Mouse (Mus musculus) hindbrain, embryonic 12.5 days (tissue): ENCODE results near the gene Cdh26. TPM values are rescaled to one million over a fixed set of nuclear protein-coding genes. Genes with fewer than 3 reads are reported as not detected.

Experiments
- ATAC-seq: fragments of 200-750 bp; cut with Nextera tagmentation; 2 replicates; pipeline ENCODE4 v1.8.0; 2017; ENCODE audit warnings: moderate TSS enrichment; ENCODE audit not compliant: low FRiP score
- H3K27ac ChIP-seq: fragments of 300-500 bp; sonication (generic); 2 replicates; pipeline ENCODE4 v1.5.1; 2016; ENCODE audit warnings: mild to moderate bottlenecking
- H3K27me3 ChIP-seq: fragments of 300-500 bp; sonication (generic); 2 replicates; pipeline ENCODE4 v1.6.1; 2016; ENCODE audit warnings: mild to moderate bottlenecking
- H3K36me3 ChIP-seq: fragments of 300-500 bp; sonication (generic); 2 replicates; pipeline ENCODE4 v1.6.1; 2016; ENCODE audit warnings: mild to moderate bottlenecking
- H3K4me1 ChIP-seq: fragments of 300-500 bp; sonication (generic); 2 replicates; pipeline ENCODE4 v1.6.1; 2016
- H3K4me2 ChIP-seq: fragments of 300-500 bp; sonication (generic); replicated peaks from 2 replicates; pipeline ENCODE4 v1.6.1; 2016; ENCODE audit warnings: mild to moderate bottlenecking
- H3K4me3 ChIP-seq: fragments of 300-500 bp; sonication (generic); 2 replicates; pipeline ENCODE4 v1.5.1; 2016; ENCODE audit warnings: mild to moderate bottlenecking
- H3K9ac ChIP-seq: fragments of 300-500 bp; sonication (generic); 2 replicates; pipeline ENCODE4 v1.6.1; 2016; ENCODE audit warnings: mild to moderate bottlenecking, moderate library complexity
- H3K9me3 ChIP-seq: fragments of 300-500 bp; sonication (generic); replicated peaks from 2 replicates; pipeline ENCODE4 v1.6.1; 2016; ENCODE audit warnings: mild to moderate bottlenecking
- WGBS: fragments of 180-500 bp; shearing (Covaris S2); methylation state at CpG from one replicate; pipeline ENCODE4 v1.1.7; 2016; 5-methylcytosine and 5-hydroxymethylcytosine counted together
- polyA plus RNA-seq: library from polyadenylated mRNA; unstranded; fragments of >200 nt; fragmentation: Nextera tagmentation; extraction: Ambion mirVana; gene quantifications from 2 replicates; pipeline ENCODE4 v1.2.1, GENCODE M21; 2016

Gene Cdh26
- polyA plus RNA-seq, result 0.06 and 0.51 TPM in 2 replicates

DNA sequence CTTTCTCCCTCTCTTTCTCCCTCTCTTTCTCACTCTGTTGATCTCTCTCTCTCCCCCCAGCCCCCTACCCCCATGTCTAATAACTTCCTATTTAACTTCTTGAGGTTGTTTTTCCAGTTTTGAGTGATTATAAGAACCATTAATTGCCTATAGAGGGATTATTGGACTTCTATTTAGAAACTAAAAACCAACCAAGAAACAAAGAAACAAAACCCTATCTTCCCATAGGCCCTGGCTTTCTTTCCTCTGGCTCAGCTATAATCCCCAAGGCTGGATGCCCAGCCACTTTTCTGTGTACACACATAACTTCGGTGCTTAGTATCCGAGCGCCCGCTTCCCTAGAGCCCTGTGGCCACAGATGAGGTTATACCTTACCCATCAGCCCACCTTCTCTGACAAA, at the start of gene Cdh26:
Gene Cdh26 (plus strand): TSS at position 301 of the 400 bp plus-strand sequence.
- H3K4me1 ChIP-seq, result 0 out of 2 replicates have a peak, but pooled peaks cover 2% of the 10 kb centered on the region

DNA sequence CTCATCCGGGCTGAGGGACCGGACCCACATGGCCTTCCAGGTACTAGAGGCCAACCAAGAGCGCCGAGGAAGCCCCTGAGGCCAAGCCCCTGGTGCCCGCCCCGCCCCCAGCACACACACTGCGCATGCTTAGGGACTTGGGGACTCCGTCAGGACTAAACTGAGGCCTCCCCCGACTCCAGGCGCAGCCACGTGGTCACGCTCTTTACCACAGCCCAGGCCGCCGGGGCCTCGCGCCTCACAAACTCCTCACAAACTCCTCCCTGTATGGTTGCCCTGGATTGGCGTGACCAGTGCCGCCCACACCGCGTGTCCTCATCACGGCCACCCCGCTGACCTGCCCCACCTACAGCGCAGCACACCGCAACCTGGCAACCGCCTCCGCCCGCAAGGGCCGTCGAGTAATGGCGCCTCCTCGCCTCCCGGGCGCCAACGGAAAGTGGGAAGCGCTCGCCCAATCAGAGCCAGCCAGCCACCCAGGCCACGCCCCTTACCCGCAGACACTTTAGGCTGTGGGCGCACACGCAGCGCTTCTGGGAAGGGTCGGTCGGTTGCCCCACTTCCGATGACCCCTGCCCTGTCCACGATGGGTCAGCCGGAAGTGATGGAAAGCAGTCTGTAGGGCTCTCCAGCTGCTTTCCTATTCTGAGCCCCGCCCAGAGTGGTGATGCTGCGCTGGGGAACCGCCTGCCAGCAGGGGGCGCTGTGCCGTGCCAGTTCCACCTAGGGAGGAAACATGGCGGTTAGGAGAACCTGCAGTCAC, 23.1 kb upstream of the Cdh26 start, which contains the start of gene Sycp2:
Gene Sycp2 (minus strand): TSS at position 633 of the 763 bp plus-strand sequence.
- H3K9me3 ChIP-seq, result 0 out of 2 replicates have a peak, but pooled peaks cover 7% of the 10 kb centered on the region
- no peak within 1 kb of the TSS for H3K4me2 ChIP-seq
- H3K27me3 ChIP-seq, result peaks cover 7% of the 10 kb centered on the region; the same call in 1 of the 2 replicates
- no peaks in the 10 kb centered on the region for H3K4me1 ChIP-seq
- 83% methylated on average over 52 of the region's 52 CpGs for WGBS
- H3K27ac ChIP-seq, result no peak within 1 kb of the TSS
- no peak within 1 kb of the TSS for H3K9ac ChIP-seq
- peak; percentile 54 for ATAC-seq
- H3K4me3 ChIP-seq, result no peak within 1 kb of the TSS
- no peaks in the 10 kb centered on the region for H3K36me3 ChIP-seq

More for the DNA sequence above, at the start of gene Cdh26:
- H3K4me3 ChIP-seq, result no peak within 1 kb of the TSS
- H3K27ac ChIP-seq, result no peak within 1 kb of the TSS
- no peak within 1 kb of the TSS for H3K9ac ChIP-seq
- WGBS, result 96% methylated on average over 4 of the region's 4 CpGs
- no peaks in the 10 kb centered on the region for H3K9me3 ChIP-seq
- no peak within 1 kb of the TSS for H3K4me2 ChIP-seq
- no peak for ATAC-seq
- H3K36me3 ChIP-seq, result no peaks in the 10 kb centered on the region
- H3K27me3 ChIP-seq, result no peaks in the 10 kb centered on the region

DNA sequence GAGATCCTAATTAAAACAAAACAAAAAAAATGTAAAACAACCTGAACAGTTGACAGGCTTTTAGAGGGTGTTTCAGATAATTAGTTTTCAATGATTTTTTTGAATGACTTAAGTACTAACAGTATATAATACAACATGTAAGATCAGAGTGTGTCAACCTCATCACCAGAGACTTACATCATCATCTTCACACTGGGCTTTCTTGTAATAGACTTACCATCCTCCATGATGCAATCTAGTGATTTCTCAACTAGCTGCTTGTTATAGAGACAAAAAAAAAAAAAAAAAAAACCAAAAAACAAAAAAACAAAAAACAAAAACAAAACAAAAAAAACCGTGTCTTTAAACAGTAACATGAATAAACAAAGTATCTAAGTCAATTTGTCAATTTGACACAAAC, 21.3 kb upstream of the Cdh26 start:
- peaks cover 18% of the 10 kb centered on the region for H3K27me3 ChIP-seq
- peaks cover 10% of the 10 kb centered on the region for H3K4me1 ChIP-seq
- no peaks in the 10 kb centered on the region for H3K36me3 ChIP-seq
- H3K4me2 ChIP-seq, result no peak overlapping the region
- H3K9me3 ChIP-seq, result 0 out of 2 replicates have a peak, but pooled peaks cover 7% of the 10 kb centered on the region
- H3K4me3 ChIP-seq, result no peak overlapping the region
- no peak overlapping the region for H3K9ac ChIP-seq
- WGBS, result 59% methylated on average over 1 of the region's 1 CpGs
- H3K27ac ChIP-seq, result no peak overlapping the region
- no peak for ATAC-seq

DNA sequence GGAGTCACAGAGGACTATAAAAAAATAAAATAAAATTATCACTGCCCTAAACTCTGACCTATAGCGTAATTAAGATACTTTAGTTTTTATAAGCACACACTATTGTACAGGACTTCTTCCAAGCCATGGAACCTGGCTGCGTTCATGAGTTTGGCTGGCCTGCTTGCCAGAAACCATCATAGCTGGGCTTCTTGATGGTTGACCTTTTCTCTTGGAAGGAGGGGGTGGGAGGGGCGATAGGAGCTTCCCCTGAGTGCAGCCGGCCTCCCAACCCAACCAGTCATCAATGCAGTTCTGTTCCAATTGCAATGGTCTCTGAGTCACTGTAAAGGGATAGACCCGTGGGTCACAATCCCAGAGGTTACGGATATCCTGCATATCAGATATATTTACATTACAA, 20.0 kb upstream of the Cdh26 start:
- Histone ChIP-seq H3K4me1 (peaks cover 18% of the 10 kb centered on the region), H3K27me3 (peaks cover 21% of the 10 kb centered on the region), H3K27ac (no peak overlapping the region), H3K9me3 (0 out of 2 replicates have a peak, but pooled peaks cover 7% of the 10 kb centered on the region), H3K36me3 (no peaks in the 10 kb centered on the region), H3K4me2 (no peak overlapping the region), H3K9ac (no peak overlapping the region), H3K4me3 (no peak overlapping the region)
- ATAC-seq, result no peak
- WGBS, result 87% methylated on average over 6 of the region's 6 CpGs

DNA sequence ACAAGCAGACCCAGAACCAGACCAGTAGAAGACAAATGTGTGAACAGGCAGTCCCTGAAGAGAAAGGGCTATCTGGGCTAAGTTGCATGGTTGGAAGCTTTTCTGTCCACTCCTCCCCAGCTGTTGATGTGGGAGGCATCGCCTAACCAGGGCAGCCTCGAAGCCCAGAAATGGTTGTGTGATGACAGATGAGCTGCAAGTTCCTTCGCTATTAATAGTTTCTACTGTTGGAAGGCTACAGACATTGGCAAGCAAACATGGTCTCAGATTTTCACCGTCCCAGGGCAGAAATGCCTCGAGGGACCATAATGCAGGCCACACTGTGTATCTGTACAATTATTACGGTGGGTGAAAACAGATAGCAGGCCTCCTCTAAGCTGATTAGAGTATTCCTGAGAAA, 17.7 kb upstream of the Cdh26 start:
- Histone ChIP-seq H3K27ac (no peak overlapping the region), H3K9ac (no peak overlapping the region), H3K27me3 (peaks cover 21% of the 10 kb centered on the region), H3K9me3 (0 out of 2 replicates have a peak, but pooled peaks cover under 1% of the 10 kb centered on the region), H3K36me3 (no peaks in the 10 kb centered on the region), H3K4me3 (no peak overlapping the region), H3K4me2 (no peak overlapping the region), H3K4me1 (peaks cover 26% of the 10 kb centered on the region)
- no peak for ATAC-seq
- 55% methylated on average over 6 of the region's 6 CpGs for WGBS

DNA sequence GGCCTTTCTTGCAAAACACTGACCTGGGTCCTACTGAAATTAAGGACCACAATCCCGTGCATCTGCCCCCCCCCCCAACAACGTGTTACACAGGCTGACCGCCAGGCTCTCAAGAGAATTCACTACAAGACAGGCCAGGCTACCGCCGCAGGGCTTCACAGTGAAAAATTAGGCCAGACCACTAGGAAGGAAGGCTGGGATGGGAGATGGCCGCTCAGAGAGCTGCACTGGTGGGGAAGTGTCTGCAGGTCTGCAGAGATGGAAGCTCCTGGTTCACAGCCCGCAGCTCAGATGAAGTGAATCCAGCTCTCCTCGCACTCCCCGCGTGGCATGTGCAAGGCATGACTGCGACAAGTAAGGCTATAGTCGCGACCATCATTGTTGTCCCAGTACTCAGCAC, 17.2 kb upstream of the Cdh26 start:
- H3K36me3 ChIP-seq, result no peaks in the 10 kb centered on the region
- no peak overlapping the region for H3K27ac ChIP-seq
- WGBS, result 57% methylated on average over 13 of the region's 13 CpGs
- H3K9me3 ChIP-seq, result no peaks in the 10 kb centered on the region
- H3K4me3 ChIP-seq, result peak overlapping the region; percentile 72; the same call in 1 of the 2 replicates
- H3K4me2 ChIP-seq, result peak overlapping the region; percentile 98
- no peak; the same call in 1 of the 2 replicates for ATAC-seq
- H3K9ac ChIP-seq, result no peak overlapping the region
- H3K27me3 ChIP-seq, result peaks cover 21% of the 10 kb centered on the region
- H3K4me1 ChIP-seq, result peaks cover 26% of the 10 kb centered on the region

DNA sequence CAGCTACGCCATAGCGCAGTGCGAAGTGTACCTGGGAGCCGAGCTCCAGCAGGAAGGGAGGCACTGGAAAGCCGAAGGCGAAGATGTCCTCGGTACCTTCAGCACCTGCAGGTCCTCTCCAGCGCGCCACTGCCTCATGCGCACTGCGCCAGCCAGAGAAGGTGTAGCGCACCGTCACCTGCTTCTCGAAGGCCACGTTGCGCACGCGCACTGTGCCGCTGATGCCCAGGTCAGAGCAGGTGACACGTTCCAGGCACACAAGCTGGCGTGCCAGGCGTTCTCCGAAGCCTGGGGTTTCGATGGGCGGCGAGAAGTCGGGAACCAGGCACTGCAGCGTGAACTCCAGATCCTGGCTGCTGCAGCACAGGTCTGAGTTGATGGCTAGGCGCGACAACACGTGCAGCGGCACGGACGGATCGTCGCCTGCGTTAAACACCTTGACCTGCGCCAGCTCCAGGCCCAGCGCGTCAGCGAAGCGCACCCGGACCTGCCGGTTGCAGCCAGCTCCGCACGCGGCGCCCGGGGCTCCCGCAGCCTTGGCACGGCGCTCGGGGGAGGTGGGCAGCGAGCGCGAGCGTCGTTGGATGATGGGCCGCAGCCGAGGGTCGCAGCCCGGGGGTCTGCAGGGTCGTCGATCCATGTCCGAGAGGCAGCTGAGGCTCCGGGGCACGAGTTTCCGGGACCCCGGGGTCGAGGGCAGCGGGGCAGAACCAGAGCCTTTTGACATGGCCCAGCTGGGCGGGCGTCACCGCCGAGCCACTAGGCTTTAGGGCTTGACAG, 16.7 kb upstream of the Cdh26 start:
- Histone ChIP-seq H3K9ac (peak overlapping the region; percentile 74), H3K36me3 (no peaks in the 10 kb centered on the region), H3K27me3 (peaks cover 21% of the 10 kb centered on the region), H3K27ac (peak overlapping the region; percentile 84; the same call in 1 of the 2 replicates), H3K9me3 (no peaks in the 10 kb centered on the region), H3K4me3 (peak overlapping the region; percentile 72), H3K4me2 (peak overlapping the region; percentile 98), H3K4me1 (peaks cover 26% of the 10 kb centered on the region)
- WGBS, result 18% methylated on average over 75 of the region's 75 CpGs
- peak; percentile 15 for ATAC-seq

DNA sequence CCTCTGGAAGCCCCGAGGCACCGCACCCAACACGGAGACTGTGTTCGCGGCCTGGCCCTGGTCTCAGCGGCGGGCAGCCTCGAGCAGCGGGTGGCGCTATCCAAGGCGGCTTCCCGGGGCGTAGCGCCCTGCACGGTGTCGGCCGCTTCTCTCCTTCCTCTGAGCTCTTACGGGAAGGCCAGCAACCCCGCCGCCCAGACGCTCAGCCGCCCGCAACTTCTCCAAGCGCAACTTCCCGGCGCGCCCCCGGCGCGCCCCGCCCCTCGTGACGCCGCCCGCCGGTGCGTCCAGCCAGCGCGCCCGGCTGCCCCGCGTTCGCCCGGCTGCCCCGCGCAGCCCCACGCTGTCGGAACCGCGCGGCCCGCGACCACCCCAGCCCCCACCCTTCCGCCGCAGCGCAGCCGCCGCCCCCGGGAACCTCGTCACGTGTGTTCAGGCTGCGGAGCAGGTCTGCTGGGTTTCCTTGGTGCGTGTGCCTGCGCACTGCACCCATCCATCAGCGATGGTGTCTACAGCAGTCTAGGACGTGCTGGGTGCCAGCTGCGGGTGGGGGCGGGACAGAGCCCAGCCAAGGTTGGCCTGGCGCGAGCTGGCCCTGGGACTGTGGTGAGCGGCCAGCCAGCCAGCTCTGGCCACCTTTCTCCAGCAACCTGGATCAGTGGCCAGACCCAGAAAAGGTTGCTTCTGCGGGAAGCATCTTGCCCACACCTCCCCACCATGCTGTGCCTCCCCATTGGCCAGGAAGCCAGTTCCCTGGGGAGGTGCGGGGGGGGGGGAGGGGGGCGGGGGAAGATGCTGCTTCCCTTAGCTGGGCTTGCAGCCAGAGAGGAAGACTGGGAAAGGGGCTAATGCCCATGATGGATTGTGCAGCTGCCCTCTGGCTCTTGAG, 15.8 kb upstream of the Cdh26 start, which contains the start of the genes Ppp1r3d and Fam217b:
Gene Ppp1r3d (minus strand): TSS at position 212 of the 889 bp plus-strand sequence.
Gene Fam217b (plus strand): TSS at position 264 of the 889 bp plus-strand sequence.
- WGBS, result under 1% methylated on average over 59 of the region's 74 CpGs
- H3K27me3 ChIP-seq, result peaks cover 21% of the 10 kb centered on the region
- peaks cover 26% of the 10 kb centered on the region for H3K4me1 ChIP-seq
- H3K9ac ChIP-seq, result peak within 1 kb of the TSS; percentile 74
- H3K36me3 ChIP-seq, result no peaks in the 10 kb centered on the region
- ATAC-seq, result peak; percentile 92
- H3K9me3 ChIP-seq, result no peaks in the 10 kb centered on the region
- H3K4me3 ChIP-seq, result peak within 1 kb of the TSS; percentile 72
- H3K4me2 ChIP-seq, result peak within 1 kb of the TSS; percentile 98
- peak within 1 kb of the TSS; percentile 84 for H3K27ac ChIP-seq

DNA sequence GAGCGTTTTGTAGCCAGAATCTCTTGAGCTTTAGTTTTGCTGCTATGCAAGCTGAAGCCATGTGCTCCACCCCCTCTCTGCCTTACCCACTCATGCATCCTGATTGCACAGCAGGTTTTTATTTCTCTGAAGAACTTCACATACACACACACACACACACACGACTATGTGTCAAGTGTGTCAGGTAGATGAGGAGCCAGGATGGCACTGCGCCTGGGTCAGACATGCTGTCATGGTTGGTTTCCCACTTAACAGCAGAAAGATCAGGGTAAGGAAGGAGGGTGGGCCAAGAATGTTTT, 15.2 kb upstream of the Cdh26 start:
- no peak overlapping the region; the same call in 1 of the 2 replicates for H3K9ac ChIP-seq
- ATAC-seq, result no peak
- H3K27me3 ChIP-seq, result peaks cover 21% of the 10 kb centered on the region
- H3K4me1 ChIP-seq, result peaks cover 26% of the 10 kb centered on the region
- H3K27ac ChIP-seq, result peak overlapping the region; percentile 84
- WGBS, result 26% methylated on average over 3 of the region's 3 CpGs
- H3K36me3 ChIP-seq, result no peaks in the 10 kb centered on the region
- peak overlapping the region; percentile 72 for H3K4me3 ChIP-seq
- peak overlapping the region; percentile 98 for H3K4me2 ChIP-seq
- H3K9me3 ChIP-seq, result no peaks in the 10 kb centered on the region

DNA sequence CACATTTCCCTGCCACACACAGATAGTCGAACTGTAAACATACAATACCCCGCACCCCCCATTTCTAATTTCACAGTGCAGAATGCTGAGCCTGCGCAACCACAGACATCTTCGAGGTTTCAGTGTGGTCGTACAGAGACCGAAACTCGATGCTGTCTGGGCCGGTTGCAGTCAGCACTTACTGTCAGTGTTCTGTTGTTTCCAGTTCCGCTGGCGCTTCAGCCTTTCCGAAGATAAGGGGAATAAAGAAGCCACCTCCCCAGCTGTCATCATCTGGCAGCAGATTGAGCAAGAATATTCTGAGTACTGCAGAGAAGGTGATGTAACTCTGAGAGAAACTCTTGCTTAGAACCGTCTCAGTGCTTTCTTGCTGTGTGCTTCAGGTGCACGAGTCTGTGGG, 13.9 kb upstream of the Cdh26 start:
- WGBS, result 77% methylated on average over 13 of the region's 13 CpGs
- Histone ChIP-seq H3K4me2 (no peak overlapping the region), H3K36me3 (no peaks in the 10 kb centered on the region), H3K27ac (no peak overlapping the region), H3K9me3 (no peaks in the 10 kb centered on the region), H3K27me3 (peaks cover 20% of the 10 kb centered on the region), H3K4me3 (no peak overlapping the region), H3K4me1 (peaks cover 26% of the 10 kb centered on the region), H3K9ac (no peak overlapping the region)
- no peak for ATAC-seq

DNA sequence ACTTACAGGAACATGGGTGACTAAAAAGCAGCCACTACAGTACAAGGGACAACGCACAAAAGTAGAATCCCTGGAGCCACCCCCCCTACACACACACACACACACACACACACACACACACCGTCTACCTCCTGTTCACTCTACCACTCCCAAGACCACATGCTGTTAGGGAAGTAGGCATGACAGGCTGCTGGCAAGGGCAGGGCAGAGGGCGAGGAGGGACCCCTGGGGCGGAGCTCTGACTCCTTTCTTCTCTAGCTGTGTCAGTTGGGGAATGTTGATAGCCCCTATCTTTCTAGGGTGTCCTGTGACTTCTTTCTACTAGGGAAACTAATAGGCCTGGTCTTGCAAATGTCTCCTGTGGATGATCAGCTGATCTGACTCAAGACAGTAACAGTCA, 13.4 kb upstream of the Cdh26 start:
- Histone ChIP-seq H3K4me2 (no peak overlapping the region), H3K36me3 (no peaks in the 10 kb centered on the region), H3K4me3 (no peak overlapping the region), H3K9ac (no peak overlapping the region), H3K27me3 (peaks cover 15% of the 10 kb centered on the region), H3K9me3 (no peaks in the 10 kb centered on the region), H3K4me1 (peaks cover 30% of the 10 kb centered on the region), H3K27ac (no peak overlapping the region)
- no peak for ATAC-seq
- 58% methylated on average over 4 of the region's 4 CpGs for WGBS
